Mouse (Mus musculus) testis, adult 2 months (tissue): Measurements from ENCODE around the gene Zbtb8a.

ENCODE experiments used
- CTCF ChIP-seq: fragments of 200-500 bp; IDR thresholded peaks from 2 replicates; pipeline ENCODE4 v1.5.1; 2012; ENCODE audit warnings: low read depth, mild to moderate bottlenecking, inconsistent platforms, low read length, moderate library complexity; ENCODE audit not compliant: control insufficient read depth, insufficient read depth, insufficient replicate concordance
- POLR2A ChIP-seq: fragments of 200-500 bp; IDR thresholded peaks from 2 replicates; pipeline ENCODE4 v1.6.1; 2012; ENCODE audit warnings: low read depth, mild to moderate bottlenecking, inconsistent platforms, low read length, moderate library complexity; ENCODE audit not compliant: control insufficient read depth

GRCm38 (mm10) chr4:129322042-129322441 lies 55.9 kb downstream of the Zbtb8a start:
- no peak for TF ChIP-seq CTCF
- no peak for TF ChIP-seq POLR2A
